Mouse (Mus musculus): ENCODE measurements around the gene Polr2e.

The Polr2e gene

GRCm38 (mm10) chr10:79987771-79988505 is 51.7 kb downstream of the Polr2e start:
- DNase-seq: no peak

GRCm38 (mm10) chr10:79986963-79987362 is 52.6 kb downstream of the Polr2e start:
- DNase-seq: peak; percentile 91

GRCm38 (mm10) chr10:79986232-79986878 is 53.2 kb downstream of the Polr2e start:
- peak; percentile 46 for DNase-seq
